Mouse (Mus musculus): ENCODE measurements around the gene Vps33a. TPM values are rescaled to one million over a fixed set of nuclear protein-coding genes. Genes with fewer than 3 reads are reported as not detected.
A peak's percentile ranks its signal among the peaks of the same experiment; 100 is the strongest.
"Not testable (repeated sequence)": the region's sequence is repeated elsewhere in the genome, so short reads cannot be mapped to it uniquely, and the experiment has no call there.

Gene Vps33a
- polyA plus RNA-seq, 1 experiment from 2014 or later: 29.9 TPM

GRCm38 (mm10) chr5:123521621-123522020, 51.2 kb downstream of the Vps33a start:
- ATAC-seq (replicated peaks; ENCODE audit: low FRiP score, low TSS enrichment, low read depth): no peak
- H3K9me3 ChIP-seq (ENCODE audit: control insufficient read depth, low read length): no peaks in the 10 kb centered on the region
- 100% methylated on average over 1 of the region's 1 CpGs for WGBS
- H3K4me1 ChIP-seq (replicated peaks; ENCODE audit: control insufficient read depth, insufficient read depth, low read length): peaks cover 12% of the 10 kb centered on the region
- peaks cover 24% of the 10 kb centered on the region for H3K36me3 ChIP-seq (ENCODE audit: control insufficient read depth, insufficient read depth, low read length)
- H3K4me3 ChIP-seq (ENCODE audit: low read depth, low read length): no peak overlapping the region
- no peaks in the 10 kb centered on the region for H3K27me3 ChIP-seq (replicated peaks; ENCODE audit: control insufficient read depth, insufficient read depth, low read length)
- DNase-seq (ENCODE audit: low spot score): no peak
- H3K27ac ChIP-seq (ENCODE audit: low read depth): no peak overlapping the region
- H3K4me2 ChIP-seq (ENCODE audit: low read length): no peak overlapping the region
- no peak overlapping the region for H3K9ac ChIP-seq (ENCODE audit: low read length)

DNA sequence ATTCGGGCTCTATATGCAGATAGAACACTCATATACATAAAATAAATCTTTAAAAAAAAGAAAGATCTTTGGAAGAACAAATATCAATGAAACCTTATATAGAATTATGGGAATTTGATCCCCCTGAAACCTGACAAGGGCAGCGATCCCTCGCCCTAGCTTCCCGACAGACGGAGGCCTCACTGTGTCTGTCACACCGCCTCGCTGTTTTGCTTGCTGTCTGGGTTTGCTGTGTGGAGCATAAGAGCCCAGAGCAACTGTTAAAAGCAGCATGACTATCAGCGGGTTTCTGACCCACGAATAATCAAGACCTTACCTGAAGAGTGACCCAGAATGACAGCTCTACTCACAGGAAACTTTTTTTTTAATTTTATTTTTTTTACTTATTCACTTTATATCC, 52.2 kb downstream of the Vps33a start:
- Histone ChIP-seq H3K4me2 (ENCODE audit: low read length) (no peak overlapping the region), H3K4me3 (ENCODE audit: low read depth, low read length) (no peak overlapping the region), H3K27me3 (replicated peaks; ENCODE audit: control insufficient read depth, insufficient read depth, low read length) (no peaks in the 10 kb centered on the region), H3K4me1 (replicated peaks; ENCODE audit: control insufficient read depth, insufficient read depth, low read length) (peaks cover 12% of the 10 kb centered on the region), H3K27ac (ENCODE audit: low read depth) (no peak overlapping the region), H3K9ac (ENCODE audit: low read length) (no peak overlapping the region), H3K36me3 (ENCODE audit: control insufficient read depth, insufficient read depth, low read length) (peaks cover 33% of the 10 kb centered on the region), H3K9me3 (ENCODE audit: control insufficient read depth, low read length) (no peaks in the 10 kb centered on the region)
- ATAC-seq (replicated peaks; ENCODE audit: low FRiP score, low TSS enrichment, low read depth) (no peak), DNase-seq (ENCODE audit: low spot score) (no peak)
- WGBS: 90% methylated on average over 9 of the region's 9 CpGs

DNA sequence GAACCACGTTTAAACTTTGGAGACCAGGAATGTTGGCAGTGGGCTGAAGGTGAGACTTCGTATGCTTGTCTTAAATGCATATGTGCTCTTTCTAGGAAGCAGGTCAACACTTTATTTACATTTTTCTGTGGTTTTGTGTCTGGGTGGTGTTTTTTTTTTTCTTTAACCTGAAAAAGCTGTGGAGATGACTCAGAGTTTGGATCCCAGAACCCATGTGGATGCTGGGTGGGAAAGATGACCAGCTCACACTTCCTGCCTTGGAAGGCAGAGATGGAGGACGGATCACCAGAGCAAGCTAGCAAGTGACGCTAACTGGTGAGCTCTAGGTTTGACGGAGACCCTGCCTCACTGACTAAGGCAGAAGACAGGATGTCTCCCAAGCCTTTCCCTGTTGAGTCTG, 58.0 kb downstream of the Vps33a start:
- Histone ChIP-seq H3K4me1 (replicated peaks; ENCODE audit: control insufficient read depth, insufficient read depth, low read length) (0 out of 2 replicates have a peak, but pooled peaks cover 2% of the 10 kb centered on the region), H3K27me3 (replicated peaks; ENCODE audit: control insufficient read depth, insufficient read depth, low read length) (no peaks in the 10 kb centered on the region), H3K9ac (ENCODE audit: low read length) (no peak overlapping the region), H3K4me3 (ENCODE audit: low read depth, low read length) (no peak overlapping the region), H3K36me3 (ENCODE audit: control insufficient read depth, insufficient read depth, low read length) (peaks cover 60% of the 10 kb centered on the region), H3K27ac (ENCODE audit: low read depth) (no peak overlapping the region), H3K4me2 (ENCODE audit: low read length) (no peak overlapping the region), H3K9me3 (ENCODE audit: control insufficient read depth, low read length) (no peaks in the 10 kb centered on the region)
- ATAC-seq (replicated peaks; ENCODE audit: low FRiP score, low TSS enrichment, low read depth) (no peak), DNase-seq (ENCODE audit: low spot score) (no peak)
- 93% methylated on average over 5 of the region's 5 CpGs for WGBS

GRCm38 (mm10) chr5:123512102-123512501, 60.7 kb downstream of the Vps33a start:
- Histone ChIP-seq H3K4me1 (replicated peaks; ENCODE audit: control insufficient read depth, insufficient read depth, low read length) (peaks cover 5% of the 10 kb centered on the region), H3K27ac (ENCODE audit: low read depth) (no peak overlapping the region), H3K27me3 (replicated peaks; ENCODE audit: control insufficient read depth, insufficient read depth, low read length) (peaks cover 14% of the 10 kb centered on the region), H3K4me2 (ENCODE audit: low read length) (no peak overlapping the region), H3K4me3 (ENCODE audit: low read depth, low read length) (no peak overlapping the region), H3K9ac (ENCODE audit: low read length) (no peak overlapping the region), H3K9me3 (ENCODE audit: control insufficient read depth, low read length) (no peaks in the 10 kb centered on the region), H3K36me3 (ENCODE audit: control insufficient read depth, insufficient read depth, low read length) (peaks cover 41% of the 10 kb centered on the region)
- DNase-seq (ENCODE audit: low spot score) (no peak), ATAC-seq (replicated peaks; ENCODE audit: low FRiP score, low TSS enrichment, low read depth) (no peak)
- 64% methylated on average over 3 of the region's 3 CpGs for WGBS

DNA sequence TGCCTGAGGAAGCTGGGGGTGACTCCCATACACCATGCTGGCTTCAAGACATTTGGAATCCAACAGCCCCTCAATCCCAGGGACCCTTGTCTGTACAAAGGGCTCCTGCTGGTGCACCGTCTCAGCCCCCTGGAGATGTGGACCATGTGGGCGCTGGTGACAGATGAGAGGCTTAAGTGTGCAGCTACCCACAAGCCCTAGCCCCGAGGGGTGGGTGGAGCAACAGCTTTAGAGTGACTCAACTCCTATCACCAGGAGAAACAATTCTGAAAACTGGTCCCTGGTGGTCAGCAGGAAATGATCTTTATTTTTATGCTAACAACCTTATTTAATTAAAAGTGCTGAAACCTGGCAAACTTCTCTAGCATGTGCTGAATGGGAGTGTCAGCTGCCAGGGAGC, 61.4 kb downstream of the Vps33a start:
- H3K9ac ChIP-seq (ENCODE audit: low read length); H3K9me3 ChIP-seq (ENCODE audit: control insufficient read depth, low read length); H3K4me3 ChIP-seq (ENCODE audit: low read depth, low read length); DNase-seq (ENCODE audit: low spot score); H3K27ac ChIP-seq (ENCODE audit: low read depth); H3K4me1 ChIP-seq (replicated peaks; ENCODE audit: control insufficient read depth, insufficient read depth, low read length); H3K4me2 ChIP-seq (ENCODE audit: low read length); ATAC-seq (replicated peaks; ENCODE audit: low FRiP score, low TSS enrichment, low read depth): not testable (repeated sequence)
- WGBS: 79% methylated on average over 3 of the region's 3 CpGs
- Histone ChIP-seq H3K27me3 (replicated peaks; ENCODE audit: control insufficient read depth, insufficient read depth, low read length) (peaks cover 14% of the 10 kb centered on the region), H3K36me3 (ENCODE audit: control insufficient read depth, insufficient read depth, low read length) (peaks cover 35% of the 10 kb centered on the region)

- H3K4me2 ChIP-seq (ENCODE audit: low read length): no peak within 1 kb of the TSS
- 84% methylated on average over 5 of the region's 5 CpGs for WGBS
- no peak within 1 kb of the TSS for H3K9ac ChIP-seq (ENCODE audit: low read length)
- H3K4me1 ChIP-seq (replicated peaks; ENCODE audit: control insufficient read depth, insufficient read depth, low read length): peaks cover 5% of the 10 kb centered on the region
- no peak for DNase-seq (ENCODE audit: low spot score)
- peaks cover 22% of the 10 kb centered on the region for H3K36me3 ChIP-seq (ENCODE audit: control insufficient read depth, insufficient read depth, low read length)
- no peak within 1 kb of the TSS for H3K27ac ChIP-seq (ENCODE audit: low read depth)
- H3K9me3 ChIP-seq (ENCODE audit: control insufficient read depth, low read length): no peaks in the 10 kb centered on the region
- no peak for ATAC-seq (replicated peaks; ENCODE audit: low FRiP score, low TSS enrichment, low read depth)
- H3K27me3 ChIP-seq (replicated peaks; ENCODE audit: control insufficient read depth, insufficient read depth, low read length): peaks cover 14% of the 10 kb centered on the region
- no peak within 1 kb of the TSS for H3K4me3 ChIP-seq (ENCODE audit: low read depth, low read length)
Measured at GRCm38 (mm10) chr5:123510160-123510559, 62.7 kb downstream of the Vps33a start, which contains the start of gene B3gnt4. B3gnt4 (plus strand) TSS chr5:123510460.

DNA sequence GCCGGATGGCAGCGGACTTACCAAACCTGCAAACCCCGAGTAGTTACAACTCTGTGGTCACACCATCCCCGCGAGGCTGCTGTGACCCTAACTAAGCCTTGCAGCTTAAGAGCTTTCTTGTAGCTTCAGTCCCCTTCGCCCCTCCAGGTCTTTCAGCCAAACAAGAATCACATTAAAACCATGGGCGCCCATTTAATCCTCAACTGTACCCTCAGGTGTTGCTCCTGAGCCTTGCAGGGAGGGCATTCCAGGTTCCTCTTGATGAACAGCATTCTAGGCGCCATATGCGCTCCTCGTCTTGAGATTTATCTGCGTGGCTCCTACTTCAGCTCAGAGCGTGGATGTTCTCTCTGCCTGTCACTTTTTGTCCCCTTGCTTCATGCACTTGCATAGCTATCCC, 63.9 kb downstream of the Vps33a start:
- Histone ChIP-seq H3K4me1 (replicated peaks; ENCODE audit: control insufficient read depth, insufficient read depth, low read length) (peaks cover 5% of the 10 kb centered on the region), H3K27me3 (replicated peaks; ENCODE audit: control insufficient read depth, insufficient read depth, low read length) (peaks cover 14% of the 10 kb centered on the region), H3K36me3 (ENCODE audit: control insufficient read depth, insufficient read depth, low read length) (peaks cover 12% of the 10 kb centered on the region), H3K4me2 (ENCODE audit: low read length) (peak overlapping the region; percentile 76), H3K27ac (ENCODE audit: low read depth) (no peak overlapping the region), H3K9me3 (ENCODE audit: control insufficient read depth, low read length) (no peaks in the 10 kb centered on the region), H3K9ac (ENCODE audit: low read length) (peak overlapping the region; percentile 43; the same call in 1 of the 2 replicates), H3K4me3 (ENCODE audit: low read depth, low read length) (peak overlapping the region; percentile 55)
- ATAC-seq (replicated peaks; ENCODE audit: low FRiP score, low TSS enrichment, low read depth) (no peak), DNase-seq (ENCODE audit: low spot score) (no peak)
- WGBS: 5% methylated on average over 12 of the region's 12 CpGs

DNA sequence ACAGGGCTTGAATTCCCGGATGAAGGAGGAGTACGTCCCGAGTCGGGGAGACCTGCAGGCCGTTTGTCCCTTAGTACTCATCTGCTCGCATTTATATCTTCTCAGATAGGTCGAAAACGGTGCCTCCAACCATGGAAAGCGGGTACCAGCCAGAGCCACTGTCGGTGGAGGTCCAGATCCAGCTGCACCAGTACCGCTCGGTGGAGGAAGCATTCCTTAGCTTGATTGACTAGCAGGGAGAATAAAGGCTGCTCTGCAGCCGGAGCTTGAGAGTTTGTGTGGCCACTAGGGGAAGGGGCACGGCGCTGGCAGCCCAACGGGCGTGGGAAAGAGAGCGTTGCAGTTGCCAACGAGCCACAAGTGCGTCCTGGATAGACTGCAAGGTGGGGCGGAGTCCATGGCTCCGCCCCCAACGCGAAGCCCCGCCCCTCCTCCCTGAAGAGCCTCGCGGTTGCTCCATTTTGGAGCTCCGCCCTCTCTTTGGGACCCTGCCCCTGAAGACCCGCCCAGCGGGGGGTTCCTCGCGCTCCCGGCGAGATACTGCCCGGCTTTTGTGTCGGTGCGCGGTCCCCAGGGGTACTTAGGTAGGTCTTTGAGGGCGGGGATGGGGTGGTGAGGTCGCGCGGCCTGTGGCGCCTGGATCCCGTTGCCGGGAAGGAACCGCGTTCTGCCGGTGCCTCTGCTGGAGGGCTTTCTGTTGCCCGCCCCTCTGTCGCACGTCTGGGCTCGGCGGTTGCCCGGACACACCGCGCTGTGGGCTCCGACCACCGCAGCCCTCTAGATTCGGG, 64.7 kb downstream of the Vps33a start:
- H3K27ac ChIP-seq (ENCODE audit: low read depth): no peak overlapping the region
- WGBS: 1% methylated on average over 59 of the region's 59 CpGs
- no peaks in the 10 kb centered on the region for H3K9me3 ChIP-seq (ENCODE audit: control insufficient read depth, low read length)
- peaks cover 7% of the 10 kb centered on the region for H3K36me3 ChIP-seq (ENCODE audit: control insufficient read depth, insufficient read depth, low read length)
- DNase-seq (ENCODE audit: low spot score): peak; percentile 93
- peaks cover 5% of the 10 kb centered on the region for H3K4me1 ChIP-seq (replicated peaks; ENCODE audit: control insufficient read depth, insufficient read depth, low read length)
- peak; percentile 91 for ATAC-seq (replicated peaks; ENCODE audit: low FRiP score, low TSS enrichment, low read depth)
- peak overlapping the region; percentile 43 for H3K9ac ChIP-seq (ENCODE audit: low read length)
- peak overlapping the region; percentile 76 for H3K4me2 ChIP-seq (ENCODE audit: low read length)
- peak overlapping the region; percentile 55 for H3K4me3 ChIP-seq (ENCODE audit: low read depth, low read length)
- H3K27me3 ChIP-seq (replicated peaks; ENCODE audit: control insufficient read depth, insufficient read depth, low read length): peaks cover 14% of the 10 kb centered on the region

DNA sequence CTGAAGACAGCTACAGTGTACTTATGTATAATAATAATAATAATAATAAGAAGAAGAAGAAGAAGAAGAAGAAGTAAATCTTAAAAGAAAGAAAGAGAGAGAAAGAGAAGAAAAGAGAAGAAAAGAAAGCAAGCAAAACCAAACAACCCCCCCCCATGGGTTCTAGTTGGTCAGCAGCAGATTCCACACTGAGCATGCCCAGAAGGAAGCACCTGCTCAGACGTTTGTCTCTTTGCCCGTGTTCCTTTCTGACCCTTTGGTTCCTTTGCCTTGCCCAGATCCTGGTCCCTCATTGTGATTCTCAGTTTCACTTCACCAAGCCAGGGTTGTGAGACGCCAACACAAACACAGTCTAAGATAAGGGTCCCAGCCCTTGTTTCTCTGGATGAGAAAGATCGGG, 70.9 kb downstream of the Vps33a start:
- no peaks in the 10 kb centered on the region for H3K9me3 ChIP-seq (ENCODE audit: control insufficient read depth, low read length)
- ATAC-seq (replicated peaks; ENCODE audit: low FRiP score, low TSS enrichment, low read depth) (no peak), DNase-seq (ENCODE audit: low spot score) (no peak)
- no peak overlapping the region for H3K27ac ChIP-seq (ENCODE audit: low read depth)
- H3K9ac ChIP-seq (ENCODE audit: low read length): no peak overlapping the region
- 67% methylated on average over 4 of the region's 4 CpGs for WGBS
- H3K27me3 ChIP-seq (replicated peaks; ENCODE audit: control insufficient read depth, insufficient read depth, low read length): no peaks in the 10 kb centered on the region
- no peaks in the 10 kb centered on the region for H3K36me3 ChIP-seq (ENCODE audit: control insufficient read depth, insufficient read depth, low read length)
- H3K4me2 ChIP-seq (ENCODE audit: low read length): no peak overlapping the region
- H3K4me3 ChIP-seq (ENCODE audit: low read depth, low read length): no peak overlapping the region
- H3K4me1 ChIP-seq (replicated peaks; ENCODE audit: control insufficient read depth, insufficient read depth, low read length): 0 out of 2 replicates have a peak, but pooled peaks cover 3% of the 10 kb centered on the region
